Mouse (Mus musculus) heart, adult 18-20 months (tissue): ENCODE measurements at regions not wholly inside any gene's neighbourhood (a gene's known extent, or its start where the extent isn't known, plus 50 kb on each side); places are given as distances from the start of the nearest gene placed in this dataset.

Experiments used
- DNase-seq, 2 experiments: peaks; one replicate each; pipeline ENCODE4 v3.0.0; 2021 to 2022; ENCODE audit warnings: mixed read lengths in 1 of 2

GRCm38 (mm10) chr16:93131404-93131803 lies 305.5 kb upstream of the Runx1 start:
- DNase-seq: no peak

- DNase-seq: no peak
Measured at GRCm38 (mm10) chr16:93130622-93131021, 304.7 kb upstream of the Runx1 start.

GRCm38 (mm10) chr16:93123707-93124106 lies 297.8 kb upstream of the Runx1 start:
- DNase-seq: no peak

GRCm38 (mm10) chr16:93116111-93116969 lies 290.4 kb upstream of the Runx1 start:
- DNase-seq: no peak

GRCm38 (mm10) chr16:93110912-93111311 lies 285.0 kb upstream of the Runx1 start:
- no peak for DNase-seq

- DNase-seq: no peak
Measured at GRCm38 (mm10) chr16:93110451-93110850, 284.5 kb upstream of the Runx1 start.

GRCm38 (mm10) chr16:93109683-93110407 lies 283.9 kb upstream of the Runx1 start:
- DNase-seq: peak; percentile 30 to 39

GRCm38 (mm10) chr16:93107524-93107845 lies 281.5 kb upstream of the Runx1 start:
- DNase-seq: no peak

- peak; percentile 70 to 73 for DNase-seq
Measured at GRCm38 (mm10) chr16:93106811-93107523, 281.0 kb upstream of the Runx1 start.

GRCm38 (mm10) chr16:93102174-93102573 lies 276.2 kb upstream of the Runx1 start:
- no peak for DNase-seq

GRCm38 (mm10) chr16:93098057-93098456 lies 272.1 kb upstream of the Runx1 start:
- no peak for DNase-seq

- DNase-seq: no peak
Measured at GRCm38 (mm10) chr16:93096175-93096574, 270.2 kb upstream of the Runx1 start.

GRCm38 (mm10) chr16:93092796-93093195 lies 266.8 kb upstream of the Runx1 start:
- DNase-seq: no peak

GRCm38 (mm10) chr16:93085227-93085883 lies 259.4 kb upstream of the Runx1 start:
- no peak for DNase-seq

- DNase-seq: no peak
Measured at GRCm38 (mm10) chr16:93083756-93084155, 257.8 kb upstream of the Runx1 start.

- DNase-seq: no peak
Measured at GRCm38 (mm10) chr16:93083142-93083541, 257.2 kb upstream of the Runx1 start.

GRCm38 (mm10) chr16:93081533-93081932 lies 255.6 kb upstream of the Runx1 start:
- DNase-seq: no peak

- peak; percentile 69 to 76 for DNase-seq
Measured at GRCm38 (mm10) chr16:93079660-93080390, 253.9 kb upstream of the Runx1 start.

GRCm38 (mm10) chr16:93078909-93079308 lies 253.0 kb upstream of the Runx1 start:
- no peak for DNase-seq

GRCm38 (mm10) chr16:93075488-93075887 lies 249.5 kb upstream of the Runx1 start:
- no peak for DNase-seq

GRCm38 (mm10) chr16:93072156-93072555 lies 246.2 kb upstream of the Runx1 start:
- DNase-seq: peak; percentile 77 to 84

- DNase-seq: peak; percentile 34 to 49
Measured at GRCm38 (mm10) chr16:93071726-93072125, 245.8 kb upstream of the Runx1 start.
